Mouse (Mus musculus) CH12.LX (cell line): ENCODE data around the gene Rasal3. TPM values are rescaled to one million over a fixed set of nuclear protein-coding genes. Genes with fewer than 3 reads are reported as not detected.

ENCODE experiments used
- DNase-seq: peaks from one replicate; pipeline ENCODE4 v3.0.0-alpha.2; 2013; ENCODE audit errors: extremely low read depth
- H3K27ac ChIP-seq: 2 replicates; pipeline ENCODE4 v1.5.1; 2012; ENCODE audit warnings: low read depth, mild to moderate bottlenecking, control low read depth, moderate library complexity; ENCODE audit not compliant: insufficient read depth
- H3K27me3 ChIP-seq: replicated peaks from 2 replicates; pipeline ENCODE3; 2012; ENCODE audit warnings: inconsistent platforms
- H3K36me3 ChIP-seq, 2 experiments: replicated peaks in 1 of 2; 2 replicates each; pipeline versions ENCODE3 to v1.6.1; 2012; ENCODE audit warnings: inconsistent platforms in 1 of 2, low read length in 1 of 2, mild to moderate bottlenecking in 1 of 2, mixed read lengths in 1 of 2, moderate library complexity in 1 of 2; ENCODE audit not compliant: control insufficient read depth in 1 of 2, insufficient read depth in 1 of 2
- H3K4me1 ChIP-seq, 2 experiments: 2 replicates each; pipeline ENCODE4 v1.6.1; 2012; ENCODE audit warnings: inconsistent platforms in 1 of 2, moderate library complexity in 1 of 2; ENCODE audit not compliant: insufficient read depth in 2 of 2, control insufficient read depth in 1 of 2
- H3K4me2 ChIP-seq: 2 replicates; pipeline ENCODE4 v1.6.1; 2012; ENCODE audit warnings: low read depth, mild to moderate bottlenecking, control low read depth; ENCODE audit not compliant: poor library complexity, insufficient read depth, severe bottlenecking
- H3K4me3 ChIP-seq, 3 experiments: fragments of 150-350 bp in 1 of 3; sonication (generic) in 1 of 3; replicated peaks in 1 of 3; 2 replicates each; pipeline versions ENCODE3 to v1.5.1; 2011 to 2012; ENCODE audit warnings: low read depth in 2 of 3, low read length in 2 of 3, mild to moderate bottlenecking in 2 of 3, moderate library complexity in 2 of 3, control low read depth in 1 of 3, improper control_type of control experiment in 1 of 3, inconsistent platforms in 1 of 3, mixed read lengths in 1 of 3; ENCODE audit not compliant: poor library complexity in 1 of 3
- H3K79me2 ChIP-seq: replicated peaks from 2 replicates; pipeline ENCODE4 v1.6.1; 2012; ENCODE audit warnings: mild to moderate bottlenecking, moderate library complexity; ENCODE audit not compliant: control insufficient read depth, poor library complexity, insufficient read depth, severe bottlenecking; ENCODE audit errors: extremely low read depth
- H3K9ac ChIP-seq: 2 replicates; pipeline ENCODE4 v1.6.1; 2012; ENCODE audit warnings: low read depth, mild to moderate bottlenecking, control low read depth, moderate library complexity; ENCODE audit not compliant: insufficient read depth
- H3K9me3 ChIP-seq: replicated peaks from 2 replicates; pipeline ENCODE3; 2012; ENCODE audit warnings: low read length, inconsistent platforms, mixed read lengths
- BHLHE40 ChIP-seq: IDR thresholded peaks from 2 replicates; pipeline ENCODE4 v1.6.1; 2011; ENCODE audit warnings: mild to moderate bottlenecking, low read depth, low read length, improper control_type of control experiment
- CHD1 ChIP-seq: IDR thresholded peaks from 2 replicates; pipeline ENCODE4 v1.6.1; 2012; ENCODE audit warnings: low read depth, low read length, improper control_type of control experiment, inconsistent platforms
- CHD2 ChIP-seq: IDR thresholded peaks from 2 replicates; pipeline ENCODE4 v1.6.1; 2011; ENCODE audit warnings: low read length, improper control_type of control experiment
- E2F4 ChIP-seq: IDR thresholded peaks from 2 replicates; pipeline ENCODE4 v1.6.1; 2011; ENCODE audit warnings: low read depth, low read length, improper control_type of control experiment; ENCODE audit not compliant: insufficient replicate concordance
- EP300 ChIP-seq: IDR thresholded peaks from 2 replicates; pipeline ENCODE4 v1.6.1; 2011; ENCODE audit warnings: low read length, improper control_type of control experiment
- GABPA ChIP-seq: IDR thresholded peaks from 2 replicates; pipeline ENCODE4 v1.6.1; 2012; ENCODE audit warnings: low read depth, low read length, improper control_type of control experiment, inconsistent platforms; ENCODE audit not compliant: insufficient replicate concordance
- HCFC1 ChIP-seq: IDR thresholded peaks from 2 replicates; pipeline ENCODE4 v1.6.1; 2012; ENCODE audit warnings: low read depth, mild to moderate bottlenecking, inconsistent platforms, low read length, improper control_type of control experiment
- IRF4 ChIP-seq: IDR thresholded peaks from 2 replicates; pipeline ENCODE4 v1.6.1; 2014; ENCODE audit warnings: low read depth, mild to moderate bottlenecking, inconsistent platforms, low read length, improper control_type of control experiment
- JUND ChIP-seq: conservative IDR thresholded peaks from 2 replicates; pipeline ENCODE4 v1.6.1; 2011; ENCODE audit warnings: low read depth, low read length, improper control_type of control experiment
- KAT2A ChIP-seq: IDR thresholded peaks from 2 replicates; pipeline ENCODE4 v1.6.1; 2012; ENCODE audit warnings: low read length, improper control_type of control experiment, inconsistent platforms; ENCODE audit not compliant: insufficient replicate concordance
- MAX ChIP-seq: IDR thresholded peaks from 2 replicates; pipeline ENCODE4 v1.6.1; 2011; ENCODE audit warnings: low read length, improper control_type of control experiment
- MAZ ChIP-seq: IDR thresholded peaks from 2 replicates; pipeline ENCODE4 v1.6.1; 2012; ENCODE audit warnings: low read depth, mild to moderate bottlenecking, inconsistent platforms, low read length, improper control_type of control experiment, moderate library complexity
- MXI1 ChIP-seq: IDR thresholded peaks from 2 replicates; pipeline ENCODE4 v1.6.1; 2011; ENCODE audit warnings: mild to moderate bottlenecking, low read depth, low read length, improper control_type of control experiment
- MYC ChIP-seq: IDR thresholded peaks from 2 replicates; pipeline ENCODE4 v1.6.1; 2011; ENCODE audit warnings: low read depth, mild to moderate bottlenecking, improper control_type of control experiment, low read length
- NELFE ChIP-seq: IDR thresholded peaks from 2 replicates; pipeline ENCODE4 v1.6.1; 2011; ENCODE audit warnings: low read depth, low read length, improper control_type of control experiment
- NRF1 ChIP-seq: IDR thresholded peaks from 2 replicates; pipeline ENCODE4 v1.6.1; 2014; ENCODE audit warnings: low read depth, mild to moderate bottlenecking, inconsistent platforms, low read length, improper control_type of control experiment, moderate library complexity
- POLR2AphosphoS2 ChIP-seq: IDR thresholded peaks from 2 replicates; pipeline ENCODE4 v1.6.1; 2011; ENCODE audit warnings: low read depth, low read length, improper control_type of control experiment
- RAD21 ChIP-seq: IDR thresholded peaks from 2 replicates; pipeline ENCODE4 v1.6.1; 2011; ENCODE audit warnings: low read depth, mild to moderate bottlenecking, low read length, improper control_type of control experiment, moderate library complexity
- SIN3A ChIP-seq: IDR thresholded peaks from 2 replicates; pipeline ENCODE4 v1.6.1; 2012; ENCODE audit warnings: low read length, improper control_type of control experiment, inconsistent platforms
- SMC3 ChIP-seq: IDR thresholded peaks from 2 replicates; pipeline ENCODE4 v1.6.1; 2011; ENCODE audit warnings: low read depth, low read length, improper control_type of control experiment
- TBP ChIP-seq: conservative IDR thresholded peaks from 2 replicates; pipeline ENCODE4 v1.6.1; 2011; ENCODE audit warnings: low read depth, low read length, improper control_type of control experiment
- TCF12 ChIP-seq: IDR thresholded peaks from 2 replicates; pipeline ENCODE4 v1.6.1; 2014; ENCODE audit warnings: low read depth, mild to moderate bottlenecking, inconsistent platforms, low read length, improper control_type of control experiment
- UBTF ChIP-seq: IDR thresholded peaks from 2 replicates; pipeline ENCODE4 v1.6.1; 2012; ENCODE audit warnings: low read depth, mild to moderate bottlenecking, inconsistent platforms, low read length, improper control_type of control experiment, moderate library complexity
- USF1 ChIP-seq: IDR thresholded peaks from 2 replicates; pipeline ENCODE4 v1.6.1; 2014; ENCODE audit warnings: low read depth, mild to moderate bottlenecking, inconsistent platforms, low read length, improper control_type of control experiment
- ZMIZ1 ChIP-seq: IDR thresholded peaks from 2 replicates; pipeline ENCODE4 v1.6.1; 2012; ENCODE audit warnings: low read depth, mild to moderate bottlenecking, inconsistent platforms, low read length, improper control_type of control experiment
- dilution Hi-C: fragments of 300-500 bp; cut with MboI; formaldehyde crosslinking; loops from 2 replicates; pipeline ENCODE4 v1.14.3; 2020; ENCODE audit warnings: low sequenced_read_pairs; ENCODE audit not compliant: extremely low pct_unique_long_range_greater_than_20kb, extremely low pct_ligation_motif_present
- in situ Hi-C: fragments of 300-500 bp; cut with MboI; formaldehyde crosslinking; loops from 3 replicates; pipeline ENCODE4 v1.14.3; 2019; ENCODE audit warnings: low sequenced_read_pairs, low pct_ligation_motif_present, low pct_unique_long_range_greater_than_20kb, mixed read lengths
- polyA plus RNA-seq: library from polyadenylated mRNA; unstranded; fragments of >175 nt; gene quantifications from 2 replicates; pipeline ENCODE4 v1.2.1, GENCODE M21; 2012; ENCODE audit warnings: low read depth; ENCODE audit not compliant: insufficient read length
- total RNA-seq, 2 experiments: library from RNA; depleted of rRNA; stranded (reverse); fragments of 300-350 nt in 1 of 2; fragments of >200 nt in 1 of 2; gene quantifications; 2 replicates each; pipeline ENCODE4 v1.2.3; 2012 to 2014

Rasal3 gene
- total and polyA plus RNA-seq, 3 experiments = 18.1 to 83.2 (median 27.5) TPM

DNA sequence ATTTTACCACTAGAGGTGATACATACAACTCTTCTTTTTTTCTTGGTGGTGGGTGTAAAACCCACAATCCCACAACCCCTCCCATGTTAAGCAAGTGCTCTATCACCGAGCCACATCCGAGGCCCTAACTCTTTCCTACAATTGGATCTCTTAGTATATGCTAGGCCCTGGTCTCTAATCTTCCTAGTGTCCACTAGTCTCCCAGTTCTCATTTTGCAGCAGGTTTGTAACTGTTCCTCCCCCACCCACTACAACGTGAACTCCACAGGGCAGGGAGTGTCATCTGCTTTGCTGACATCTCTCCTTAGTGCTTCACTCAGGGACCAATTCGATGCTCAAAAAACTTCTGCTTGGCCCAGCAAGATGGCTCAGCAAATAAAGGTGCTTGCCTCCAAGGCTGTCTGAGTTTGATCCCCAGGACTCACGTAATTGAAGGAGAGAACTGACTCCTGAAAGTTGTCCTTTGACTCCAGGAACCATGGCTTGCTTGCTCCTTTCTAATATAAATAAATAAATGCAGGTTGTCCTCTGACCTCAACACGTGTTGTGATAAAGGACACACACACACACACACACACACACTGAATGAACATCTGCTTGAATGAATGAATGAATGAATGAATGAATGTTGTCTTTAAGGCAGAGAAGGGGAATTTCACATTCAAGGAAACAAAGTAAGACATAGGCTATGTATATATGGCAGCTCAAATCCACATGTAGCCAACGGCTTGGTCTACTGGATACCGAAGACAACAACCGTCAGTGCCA lies 1.2 kb downstream of the Rasal3 start:
- dilution Hi-C loops (no loop called here), in situ Hi-C loops (no loop called here)
- Histone ChIP-seq H3K36me3 (peaks cover 17 to 34% of the 10 kb centered on the region in 2 experiments), H3K9ac (peak overlapping the region; percentile 59), H3K4me2 (peak overlapping the region; percentile 85), H3K27me3 (no peaks in the 10 kb centered on the region), H3K4me3 (peak overlapping the region; percentile 67 to 91 (median 69)), H3K79me2 (peaks cover 5% of the 10 kb centered on the region; the same call in 1 of the 2 replicates), H3K9me3 (no peaks in the 10 kb centered on the region), H3K4me1 (peaks cover 11 to 29% of the 10 kb centered on the region in 2 experiments), H3K27ac (peak overlapping the region; percentile 56)
- no peak for DNase-seq
- TF ChIP-seq SIN3A = 0 out of 2 replicates have a peak, but pooled peaks have one; percentile 48
- TF ChIP-seq NRF1 = 0 out of 2 replicates have a peak, but pooled peaks have one; percentile 7
- no peak for TF ChIP-seq USF1
- peak; percentile 84 for TF ChIP-seq MAX
- TF ChIP-seq TBP = 0 out of 2 replicates have a peak, but pooled peaks have one; percentile 18
- TF ChIP-seq MAZ = 0 out of 2 replicates have a peak, but pooled peaks have one; percentile 12
- TF ChIP-seq CHD2 = 0 out of 2 replicates have a peak, but pooled peaks have one; percentile 34
- TF ChIP-seq UBTF = no peak
- no peak for TF ChIP-seq HCFC1
- TF ChIP-seq EP300 = 0 out of 2 replicates have a peak, but pooled peaks have one; percentile 5
- 0 out of 2 replicates have a peak, but pooled peaks have one; percentile 13 for TF ChIP-seq BHLHE40
- TF ChIP-seq MYC = peak; percentile 73
- TF ChIP-seq NELFE = 0 out of 2 replicates have a peak, but pooled peaks have one; percentile 15
- TF ChIP-seq POLR2AphosphoS2 = no peak

DNA sequence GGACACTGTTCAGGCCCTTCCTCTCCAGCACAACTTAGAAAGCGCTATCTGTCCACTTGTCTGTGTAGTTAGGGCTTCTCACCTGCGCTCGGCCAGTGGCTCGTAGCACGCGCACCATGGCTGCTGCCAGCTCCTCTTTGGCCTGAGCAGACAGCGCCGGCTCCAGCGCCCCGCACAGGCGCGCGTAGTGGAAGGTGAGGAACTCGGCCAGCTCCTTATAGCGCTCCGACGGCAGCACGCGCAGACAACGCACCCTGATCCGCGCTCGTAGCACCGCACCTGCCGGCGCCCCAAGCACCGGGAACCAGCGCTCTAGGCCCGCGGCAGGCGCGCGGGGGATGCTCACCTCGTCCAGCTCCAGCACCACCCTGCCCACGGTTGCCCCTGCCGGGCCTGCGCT lies 7.1 kb downstream of the Rasal3 start:
- TF ChIP-seq JUND = no peak
- no peak for TF ChIP-seq RAD21
- TF ChIP-seq NRF1 = no peak
- TF ChIP-seq EP300 = no peak
- no peak for TF ChIP-seq MYC
- TF ChIP-seq GABPA = no peak
- TF ChIP-seq TCF12 = no peak
- no peak for TF ChIP-seq IRF4
- no peak for TF ChIP-seq TBP
- no peak for TF ChIP-seq MAZ
- TF ChIP-seq CHD1 = no peak
- TF ChIP-seq MAX = no peak
- no peak for TF ChIP-seq SMC3
- TF ChIP-seq MXI1 = no peak
- no peak for TF ChIP-seq HCFC1
- TF ChIP-seq E2F4 = no peak
- no peak for TF ChIP-seq KAT2A
- TF ChIP-seq ZMIZ1 = no peak
- Histone ChIP-seq H3K36me3 (peaks cover 74 to 92% of the 10 kb centered on the region in 2 experiments), H3K9me3 (no peaks in the 10 kb centered on the region), H3K9ac (no peak overlapping the region), H3K4me1 (peaks cover 3 to 12% of the 10 kb centered on the region in 2 experiments; a peak in 3 of 4 replicates), H3K27me3 (no peaks in the 10 kb centered on the region), H3K4me2 (no peak overlapping the region), H3K4me3 (no peak overlapping the region), H3K79me2 (0 out of 2 replicates have a peak, but pooled peaks cover 2% of the 10 kb centered on the region), H3K27ac (no peak overlapping the region)
- no peak for DNase-seq
- dilution Hi-C loops (no loop called here), in situ Hi-C loops (no loop called here)
